Mouse (Mus musculus) hindbrain, embryonic 10.5 days (tissue): ENCODE results near the gene Brsk1. TPM values are rescaled to one million over a fixed set of nuclear protein-coding genes. Genes with fewer than 3 reads are reported as not detected.

Source experiments
- DNase-seq: peaks from one replicate; pipeline ENCODE4 v3.0.0-alpha.2; 2017; ENCODE audit warnings: low spot score
- H3K27ac ChIP-seq: fragments of 300-500 bp; sonication (generic); 2 replicates; pipeline ENCODE4 v1.5.1; 2016; ENCODE audit warnings: mild to moderate bottlenecking, moderate library complexity
- H3K27me3 ChIP-seq: fragments of 300-500 bp; sonication (generic); 2 replicates; pipeline ENCODE4 v1.6.1; 2016; ENCODE audit warnings: mild to moderate bottlenecking; ENCODE audit not compliant: poor library complexity, insufficient read depth, severe bottlenecking
- H3K36me3 ChIP-seq: fragments of 300-500 bp; sonication (generic); 2 replicates; pipeline ENCODE4 v1.6.1; 2016; ENCODE audit warnings: mild to moderate bottlenecking, moderate library complexity
- H3K4me1 ChIP-seq: fragments of 300-500 bp; sonication (generic); replicated peaks from 2 replicates; pipeline ENCODE4 v1.6.1; 2016; ENCODE audit warnings: mild to moderate bottlenecking
- H3K4me3 ChIP-seq: fragments of 300-500 bp; sonication (generic); 2 replicates; pipeline ENCODE4 v1.5.1; 2016; ENCODE audit warnings: mild to moderate bottlenecking, moderate library complexity
- H3K9me3 ChIP-seq: fragments of 300-500 bp; sonication (generic); 2 replicates; pipeline ENCODE4 v1.6.1; 2016; ENCODE audit warnings: mild to moderate bottlenecking, moderate library complexity
- WGBS: fragments of 180-500 bp; shearing (Covaris S2); methylation state at CpG from one replicate; pipeline ENCODE4 v1.1.7; 2016; 5-methylcytosine and 5-hydroxymethylcytosine counted together
- polyA plus RNA-seq: library from polyadenylated mRNA; unstranded; fragments of >200 nt; fragmentation: Nextera tagmentation; extraction: Ambion mirVana; gene quantifications from 2 replicates; pipeline ENCODE4 v1.2.1, GENCODE M21; 2016

The Brsk1 gene
- polyA plus RNA-seq, 1 experiment from 2014 or later = 2.8 TPM

- no peak for DNase-seq
- H3K4me1 ChIP-seq = no peaks in the 10 kb centered on the region
- H3K9me3 ChIP-seq = no peaks in the 10 kb centered on the region
- 42% methylated on average over 12 of the region's 12 CpGs for WGBS
- peak overlapping the region; percentile 38 for H3K4me3 ChIP-seq
- H3K27me3 ChIP-seq = no peaks in the 10 kb centered on the region
- no peaks in the 10 kb centered on the region for H3K36me3 ChIP-seq
- no peak overlapping the region; the same call in 1 of the 2 replicates for H3K27ac ChIP-seq
Measured at GRCm38 (mm10) chr7:4723508-4723907, 33.1 kb downstream of the Brsk1 start.

- Histone ChIP-seq H3K4me3 (no peak overlapping the region), H3K27me3 (no peaks in the 10 kb centered on the region), H3K36me3 (no peaks in the 10 kb centered on the region), H3K27ac (no peak overlapping the region), H3K4me1 (no peaks in the 10 kb centered on the region), H3K9me3 (no peaks in the 10 kb centered on the region)
- no peak for DNase-seq
- WGBS = 83% methylated on average over 3 of the region's 3 CpGs
Measured at GRCm38 (mm10) chr7:4724359-4724758, 34.0 kb downstream of the Brsk1 start.

DNA sequence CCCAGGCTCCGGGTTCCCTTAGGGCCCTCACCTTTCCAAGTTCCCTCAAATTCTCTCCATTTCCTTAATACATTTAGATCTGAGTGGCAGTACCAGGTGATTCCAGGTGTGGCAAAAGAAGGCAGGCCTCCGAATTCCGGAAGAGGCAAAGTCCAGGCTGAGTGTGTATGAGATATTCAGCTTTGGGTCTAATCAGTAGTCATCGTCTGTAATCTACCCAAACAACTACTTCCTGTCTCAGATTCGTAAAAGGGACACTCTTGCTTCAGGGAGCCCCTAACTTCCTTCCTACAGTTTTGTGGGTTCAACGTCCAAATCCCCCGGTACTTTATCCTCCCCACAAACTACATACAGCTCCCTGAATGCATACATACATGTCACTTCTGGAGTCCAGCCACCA is 34.8 kb downstream of the Brsk1 start, which contains the start of gene Tmem150b:
Tmem150b (minus strand) TSS at position 81 of the 400 bp plus-strand sequence.
- no peaks in the 10 kb centered on the region for H3K36me3 ChIP-seq
- no peaks in the 10 kb centered on the region for H3K4me1 ChIP-seq
- no peak within 1 kb of the TSS for H3K27ac ChIP-seq
- H3K27me3 ChIP-seq = no peaks in the 10 kb centered on the region
- no peak within 1 kb of the TSS for H3K4me3 ChIP-seq
- H3K9me3 ChIP-seq = no peaks in the 10 kb centered on the region
- no peak for DNase-seq
- WGBS = 89% methylated on average over 7 of the region's 7 CpGs

GRCm38 (mm10) chr7:4731090-4731489 is 40.7 kb downstream of the Brsk1 start:
- Histone ChIP-seq H3K9me3 (no peaks in the 10 kb centered on the region), H3K27ac (no peak overlapping the region), H3K4me3 (no peak overlapping the region), H3K36me3 (no peaks in the 10 kb centered on the region), H3K4me1 (no peaks in the 10 kb centered on the region), H3K27me3 (0 out of 2 replicates have a peak, but pooled peaks cover 3% of the 10 kb centered on the region)
- 86% methylated on average over 5 of the region's 5 CpGs for WGBS
- no peak for DNase-seq

- Histone ChIP-seq H3K9me3 (no peaks in the 10 kb centered on the region), H3K4me1 (no peaks in the 10 kb centered on the region)
- 74% methylated on average over 6 of the region's 6 CpGs for WGBS
Measured at GRCm38 (mm10) chr7:4732968-4733392, 42.6 kb downstream of the Brsk1 start.

GRCm38 (mm10) chr7:4739041-4739543 is 48.7 kb downstream of the Brsk1 start:
- DNase-seq = no peak
- WGBS = 45% methylated on average over 10 of the region's 10 CpGs
- H3K4me3 ChIP-seq = peak overlapping the region; percentile 79

More at GRCm38 (mm10) chr7:4732968-4733392, 42.6 kb downstream of the Brsk1 start:
- no peak for DNase-seq
- Histone ChIP-seq H3K36me3 (no peaks in the 10 kb centered on the region), H3K27ac (no peak overlapping the region), H3K27me3 (0 out of 2 replicates have a peak, but pooled peaks cover 3% of the 10 kb centered on the region), H3K4me3 (no peak overlapping the region)

GRCm38 (mm10) chr7:4739544-4740275 is 49.3 kb downstream of the Brsk1 start, which contains the start of gene Kmt5c:
Kmt5c (plus strand) TSS chr7:4740115.
- H3K36me3 ChIP-seq = peaks cover 29% of the 10 kb centered on the region
- WGBS = under 1% methylated on average over 39 of the region's 44 CpGs
- peak within 1 kb of the TSS; percentile 79 for H3K4me3 ChIP-seq
- peaks cover 39% of the 10 kb centered on the region for H3K4me1 ChIP-seq
- peak within 1 kb of the TSS; percentile 97 for H3K27ac ChIP-seq
- H3K27me3 ChIP-seq = no peaks in the 10 kb centered on the region
- no peaks in the 10 kb centered on the region for H3K9me3 ChIP-seq
- peak; percentile 97 for DNase-seq

More at GRCm38 (mm10) chr7:4739041-4739543, 48.7 kb downstream of the Brsk1 start:
- peak overlapping the region; percentile 85 for H3K27ac ChIP-seq
- peaks cover 39% of the 10 kb centered on the region for H3K4me1 ChIP-seq
- no peaks in the 10 kb centered on the region for H3K9me3 ChIP-seq
- no peaks in the 10 kb centered on the region for H3K27me3 ChIP-seq
- H3K36me3 ChIP-seq = peaks cover 23% of the 10 kb centered on the region

DNA sequence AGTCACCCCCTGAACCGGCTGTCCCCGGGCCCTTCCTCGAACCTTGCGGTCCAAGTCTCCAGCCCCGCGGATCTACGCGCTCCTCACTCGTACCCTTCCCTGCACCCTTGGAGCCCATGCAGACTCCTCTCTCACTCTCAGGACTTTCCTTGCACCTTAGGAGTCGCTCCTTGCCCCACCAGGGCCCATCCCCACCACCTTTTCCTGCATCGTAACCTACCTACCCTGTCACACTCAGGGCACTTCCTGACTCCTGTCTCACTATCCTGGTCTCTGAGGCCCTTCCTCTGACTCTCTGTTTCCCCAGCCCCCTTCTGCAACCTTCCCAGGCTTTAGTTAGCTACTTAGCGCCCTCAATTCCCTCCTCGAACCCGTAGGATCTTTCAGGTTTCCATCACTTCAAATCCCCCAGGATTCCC is 49.9 kb downstream of the Brsk1 start:
- Histone ChIP-seq H3K4me3 (peak overlapping the region; percentile 79), H3K4me1 (peaks cover 39% of the 10 kb centered on the region), H3K27me3 (no peaks in the 10 kb centered on the region), H3K9me3 (no peaks in the 10 kb centered on the region), H3K36me3 (peaks cover 34% of the 10 kb centered on the region), H3K27ac (peak overlapping the region; percentile 97)
- DNase-seq = no peak
- WGBS = under 1% methylated on average over 14 of the region's 14 CpGs

- no peaks in the 10 kb centered on the region for H3K27me3 ChIP-seq
- no peaks in the 10 kb centered on the region for H3K9me3 ChIP-seq
- peak; percentile 43 for DNase-seq
- peaks cover 43% of the 10 kb centered on the region for H3K36me3 ChIP-seq
- H3K4me3 ChIP-seq = peak overlapping the region; percentile 79
- H3K27ac ChIP-seq = peak overlapping the region; percentile 97
- peaks cover 46% of the 10 kb centered on the region for H3K4me1 ChIP-seq
- WGBS = 12% methylated on average over 4 of the region's 4 CpGs
Measured at GRCm38 (mm10) chr7:4741151-4741550, 50.7 kb downstream of the Brsk1 start.

GRCm38 (mm10) chr7:4741672-4742481 is 51.5 kb downstream of the Brsk1 start:
- no peak for DNase-seq
- Histone ChIP-seq H3K9me3 (no peaks in the 10 kb centered on the region), H3K36me3 (peaks cover 50% of the 10 kb centered on the region), H3K4me3 (peak overlapping the region; percentile 79), H3K27me3 (no peaks in the 10 kb centered on the region), H3K4me1 (peaks cover 52% of the 10 kb centered on the region), H3K27ac (peak overlapping the region; percentile 97)
- 82% methylated on average over 21 of the region's 21 CpGs for WGBS

GRCm38 (mm10) chr7:4742482-4742819 is 52.0 kb downstream of the Brsk1 start:
- WGBS = 92% methylated on average over 6 of the region's 6 CpGs
- H3K36me3 ChIP-seq = peaks cover 53% of the 10 kb centered on the region
- H3K4me3 ChIP-seq = peak overlapping the region; percentile 79; the same call in 1 of the 2 replicates
- no peak for DNase-seq
- H3K9me3 ChIP-seq = no peaks in the 10 kb centered on the region
- H3K27me3 ChIP-seq = no peaks in the 10 kb centered on the region
- H3K27ac ChIP-seq = peak overlapping the region; percentile 97
- peaks cover 55% of the 10 kb centered on the region for H3K4me1 ChIP-seq

GRCm38 (mm10) chr7:4743354-4743753 is 53.0 kb downstream of the Brsk1 start:
- H3K36me3 ChIP-seq = peaks cover 53% of the 10 kb centered on the region
- 0 out of 2 replicates have a peak overlapping the region, but pooled peaks have one; percentile 79 for H3K4me3 ChIP-seq
- no peaks in the 10 kb centered on the region for H3K9me3 ChIP-seq
- WGBS = 77% methylated on average over 2 of the region's 2 CpGs
- H3K27ac ChIP-seq = 0 out of 2 replicates have a peak overlapping the region, but pooled peaks have one; percentile 97
- H3K27me3 ChIP-seq = no peaks in the 10 kb centered on the region
- H3K4me1 ChIP-seq = peaks cover 55% of the 10 kb centered on the region
- no peak for DNase-seq
